Mouse (Mus musculus): ENCODE results near the gene Prelp. TPM values are rescaled to one million over a fixed set of nuclear protein-coding genes. Genes with fewer than 3 reads are reported as not detected.

Prelp gene
- polyA plus RNA-seq, 1 experiment from 2014 or later: 0.04 TPM

GRCm38 (mm10) chr1:133897293-133897692 is 23.9 kb downstream of the Prelp start:
- Histone ChIP-seq H3K27ac (no peak overlapping the region), H3K36me3 (ENCODE audit: inconsistent target) (no peaks in the 10 kb centered on the region), H3K4me3 (ENCODE audit: inconsistent target) (no peak overlapping the region), H3K79me2 (ENCODE audit: inconsistent target) (no peaks in the 10 kb centered on the region)
- 59% methylated on average over 4 of the region's 6 CpGs for WGBS (ENCODE audit: missing documents)

GRCm38 (mm10) chr1:133891489-133891888 is 29.7 kb downstream of the Prelp start:
- H3K79me2 ChIP-seq (ENCODE audit: inconsistent target): no peaks in the 10 kb centered on the region
- no peaks in the 10 kb centered on the region for H3K36me3 ChIP-seq (ENCODE audit: inconsistent target)
- no peak overlapping the region for H3K27ac ChIP-seq
- H3K4me3 ChIP-seq (ENCODE audit: inconsistent target): no peak overlapping the region
- WGBS (ENCODE audit: missing documents): 14% methylated on average over 5 of the region's 5 CpGs

GRCm38 (mm10) chr1:133889949-133890598 is 31.1 kb downstream of the Prelp start:
- Histone ChIP-seq H3K4me3 (ENCODE audit: inconsistent target) (no peak overlapping the region), H3K79me2 (ENCODE audit: inconsistent target) (no peaks in the 10 kb centered on the region), H3K36me3 (ENCODE audit: inconsistent target) (no peaks in the 10 kb centered on the region), H3K27ac (no peak overlapping the region)
- WGBS (ENCODE audit: missing documents): 37% methylated on average over 20 of the region's 20 CpGs

- no peak overlapping the region for H3K27ac ChIP-seq
- H3K79me2 ChIP-seq (ENCODE audit: inconsistent target): no peaks in the 10 kb centered on the region
- 63% methylated on average over 5 of the region's 5 CpGs for WGBS (ENCODE audit: missing documents)
- H3K4me3 ChIP-seq (ENCODE audit: inconsistent target): no peak overlapping the region
- no peaks in the 10 kb centered on the region for H3K36me3 ChIP-seq (ENCODE audit: inconsistent target)
Measured at GRCm38 (mm10) chr1:133887538-133888250, 33.5 kb downstream of the Prelp start.

- H3K27ac ChIP-seq: no peak overlapping the region
- WGBS (ENCODE audit: missing documents): 5% methylated on average over 8 of the region's 8 CpGs
Measured at GRCm38 (mm10) chr1:133887044-133887443, 34.2 kb downstream of the Prelp start.

GRCm38 (mm10) chr1:133886431-133886830 is 34.8 kb downstream of the Prelp start:
- H3K27ac ChIP-seq: no peak overlapping the region
- no peaks in the 10 kb centered on the region for H3K79me2 ChIP-seq (ENCODE audit: inconsistent target)
- H3K36me3 ChIP-seq (ENCODE audit: inconsistent target): no peaks in the 10 kb centered on the region
- H3K4me3 ChIP-seq (ENCODE audit: inconsistent target): no peak overlapping the region
- WGBS (ENCODE audit: missing documents): 36% methylated on average over 6 of the region's 6 CpGs

More at GRCm38 (mm10) chr1:133887044-133887443, 34.2 kb downstream of the Prelp start:
- Histone ChIP-seq H3K36me3 (ENCODE audit: inconsistent target) (no peaks in the 10 kb centered on the region), H3K79me2 (ENCODE audit: inconsistent target) (no peaks in the 10 kb centered on the region), H3K4me3 (ENCODE audit: inconsistent target) (no peak overlapping the region)

GRCm38 (mm10) chr1:133885811-133886210 is 35.4 kb downstream of the Prelp start:
- no peaks in the 10 kb centered on the region for H3K79me2 ChIP-seq (ENCODE audit: inconsistent target)
- no peak overlapping the region for H3K4me3 ChIP-seq (ENCODE audit: inconsistent target)
- WGBS (ENCODE audit: missing documents): 46% methylated on average over 3 of the region's 7 CpGs
- H3K36me3 ChIP-seq (ENCODE audit: inconsistent target): no peaks in the 10 kb centered on the region
- no peak overlapping the region for H3K27ac ChIP-seq

- H3K36me3 ChIP-seq (ENCODE audit: inconsistent target): no peaks in the 10 kb centered on the region
- H3K4me3 ChIP-seq (ENCODE audit: inconsistent target): no peak overlapping the region
- no peaks in the 10 kb centered on the region for H3K79me2 ChIP-seq (ENCODE audit: inconsistent target)
- no peak overlapping the region for H3K27ac ChIP-seq
- WGBS (ENCODE audit: missing documents): 94% methylated on average over 9 of the region's 9 CpGs
Measured at GRCm38 (mm10) chr1:133884746-133885145, 36.5 kb downstream of the Prelp start.

GRCm38 (mm10) chr1:133884090-133884489 is 37.1 kb downstream of the Prelp start:
- H3K27ac ChIP-seq: no peak overlapping the region
- H3K36me3 ChIP-seq (ENCODE audit: inconsistent target): no peaks in the 10 kb centered on the region
- H3K4me3 ChIP-seq (ENCODE audit: inconsistent target): no peak overlapping the region
- H3K79me2 ChIP-seq (ENCODE audit: inconsistent target): no peaks in the 10 kb centered on the region
- 93% methylated on average over 6 of the region's 6 CpGs for WGBS (ENCODE audit: missing documents)

GRCm38 (mm10) chr1:133882283-133883217 is 38.7 kb downstream of the Prelp start:
- Histone ChIP-seq H3K4me3 (ENCODE audit: inconsistent target) (no peak overlapping the region), H3K36me3 (ENCODE audit: inconsistent target) (no peaks in the 10 kb centered on the region), H3K27ac (no peak overlapping the region), H3K79me2 (ENCODE audit: inconsistent target) (no peaks in the 10 kb centered on the region)
- 94% methylated on average over 11 of the region's 11 CpGs for WGBS (ENCODE audit: missing documents)

- Histone ChIP-seq H3K27ac (no peak overlapping the region), H3K4me3 (ENCODE audit: inconsistent target) (no peak overlapping the region), H3K79me2 (ENCODE audit: inconsistent target) (no peaks in the 10 kb centered on the region), H3K36me3 (ENCODE audit: inconsistent target) (no peaks in the 10 kb centered on the region)
- 91% methylated on average over 6 of the region's 6 CpGs for WGBS (ENCODE audit: missing documents)
Measured at GRCm38 (mm10) chr1:133881813-133882212, 39.4 kb downstream of the Prelp start.

- H3K79me2 ChIP-seq (ENCODE audit: inconsistent target): no peaks in the 10 kb centered on the region
- no peak overlapping the region for H3K27ac ChIP-seq
- H3K4me3 ChIP-seq (ENCODE audit: inconsistent target): no peak overlapping the region
- no peaks in the 10 kb centered on the region for H3K36me3 ChIP-seq (ENCODE audit: inconsistent target)
- WGBS (ENCODE audit: missing documents): 43% methylated on average over 12 of the region's 12 CpGs
Measured at GRCm38 (mm10) chr1:133878825-133879423, 42.3 kb downstream of the Prelp start.

- Histone ChIP-seq H3K36me3 (ENCODE audit: inconsistent target) (no peaks in the 10 kb centered on the region), H3K27ac (no peak overlapping the region), H3K79me2 (ENCODE audit: inconsistent target) (no peaks in the 10 kb centered on the region), H3K4me3 (ENCODE audit: inconsistent target) (no peak overlapping the region)
- WGBS (ENCODE audit: missing documents): 99% methylated on average over 7 of the region's 7 CpGs
Measured at GRCm38 (mm10) chr1:133876936-133877335, 44.3 kb downstream of the Prelp start.

- Histone ChIP-seq H3K36me3 (ENCODE audit: inconsistent target) (no peaks in the 10 kb centered on the region), H3K27ac (no peak overlapping the region), H3K4me3 (ENCODE audit: inconsistent target) (no peak overlapping the region), H3K79me2 (ENCODE audit: inconsistent target) (no peaks in the 10 kb centered on the region)
- 100% methylated on average over 6 of the region's 6 CpGs for WGBS (ENCODE audit: missing documents)
Measured at GRCm38 (mm10) chr1:133873086-133873813, 48.0 kb downstream of the Prelp start.
